Mouse (Mus musculus) lung, embryonic 15.5 days (tissue): ENCODE measurements around the gene Vmn2r107. TPM values are rescaled to one million over a fixed set of nuclear protein-coding genes. Genes with fewer than 3 reads are reported as not detected.

ENCODE experiments used
- ATAC-seq: fragments of 200-750 bp; cut with Nextera tagmentation; 2 replicates; pipeline ENCODE4 v1.8.0; 2017; ENCODE audit warnings: moderate number of reproducible peaks, borderline replicate concordance; ENCODE audit not compliant: low FRiP score, low TSS enrichment; ENCODE audit errors: extremely low read depth
- H3K27ac ChIP-seq: fragments of 300-500 bp; sonication (generic); 2 replicates; pipeline ENCODE4 v1.5.1; 2015; ENCODE audit warnings: moderate library complexity, mild to moderate bottlenecking, inconsistent platforms
- H3K27me3 ChIP-seq: fragments of 300-500 bp; sonication (generic); 2 replicates; pipeline ENCODE4 v1.6.1; 2015; ENCODE audit warnings: inconsistent platforms
- H3K36me3 ChIP-seq: fragments of 300-500 bp; sonication (generic); 2 replicates; pipeline ENCODE4 v1.6.1; 2015; ENCODE audit warnings: inconsistent platforms
- H3K4me1 ChIP-seq: fragments of 300-500 bp; sonication (generic); 2 replicates; pipeline ENCODE4 v1.6.1; 2015; ENCODE audit warnings: inconsistent platforms
- H3K4me2 ChIP-seq: fragments of 300-500 bp; sonication (generic); 2 replicates; pipeline ENCODE4 v1.6.1; 2015; ENCODE audit warnings: inconsistent platforms, mild to moderate bottlenecking, moderate library complexity
- H3K4me3 ChIP-seq: fragments of 300-500 bp; sonication (generic); 2 replicates; pipeline ENCODE4 v1.5.1; 2015; ENCODE audit warnings: mild to moderate bottlenecking, inconsistent platforms
- H3K9ac ChIP-seq: fragments of 300-500 bp; sonication (generic); 2 replicates; pipeline ENCODE4 v1.6.1; 2015; ENCODE audit warnings: inconsistent platforms
- H3K9me3 ChIP-seq: fragments of 300-500 bp; sonication (generic); 2 replicates; pipeline ENCODE4 v1.6.1; 2016; ENCODE audit warnings: inconsistent platforms
- WGBS: fragments of 180-500 bp; shearing (Covaris S2); methylation state at CpG from one replicate; pipeline ENCODE4 v1.1.7; 2015; 5-methylcytosine and 5-hydroxymethylcytosine counted together
- polyA plus RNA-seq: library from polyadenylated mRNA; unstranded; fragments of >200 nt; fragmentation: Nextera tagmentation; extraction: Ambion mirVana; gene quantifications from 2 replicates; pipeline ENCODE4 v1.2.1, GENCODE M21; 2015

The Vmn2r107 gene
- polyA plus RNA-seq, result not detected in 2 replicates

GRCm38 (mm10) chr17:20344942-20345341 lies at the start of gene Vmn2r107:
Gene Vmn2r107 (plus strand): TSS chr17:20345242.
- no peaks in the 10 kb centered on the region for H3K9me3 ChIP-seq
- H3K27me3 ChIP-seq, result no peaks in the 10 kb centered on the region
- H3K4me1 ChIP-seq, result no peaks in the 10 kb centered on the region
- H3K27ac ChIP-seq, result no peak within 1 kb of the TSS
- no peak within 1 kb of the TSS for H3K4me2 ChIP-seq
- H3K36me3 ChIP-seq, result no peaks in the 10 kb centered on the region
- ATAC-seq, result no peak
- 41% methylated on average over 2 of the region's 2 CpGs for WGBS
- no peak within 1 kb of the TSS for H3K9ac ChIP-seq
- no peak within 1 kb of the TSS for H3K4me3 ChIP-seq

- H3K4me2 ChIP-seq, result no peak overlapping the region
- no peak overlapping the region for H3K27ac ChIP-seq
- H3K9ac ChIP-seq, result no peak overlapping the region
- 73% methylated on average over 1 of the region's 1 CpGs for WGBS
- H3K27me3 ChIP-seq, result no peaks in the 10 kb centered on the region
- no peaks in the 10 kb centered on the region for H3K9me3 ChIP-seq
- ATAC-seq, result no peak
- H3K36me3 ChIP-seq, result no peaks in the 10 kb centered on the region
- H3K4me3 ChIP-seq, result no peak overlapping the region
- no peaks in the 10 kb centered on the region for H3K4me1 ChIP-seq
Measured at GRCm38 (mm10) chr17:20305790-20306189, 39.3 kb upstream of the Vmn2r107 start.

GRCm38 (mm10) chr17:20399105-20399504 lies 54.1 kb downstream of the Vmn2r107 start:
- no peak for ATAC-seq
- 39% methylated on average over 2 of the region's 2 CpGs for WGBS
- H3K4me2 ChIP-seq, result no peak overlapping the region
- no peak overlapping the region for H3K9ac ChIP-seq
- peaks cover 10% of the 10 kb centered on the region; the same call in 1 of the 2 replicates for H3K9me3 ChIP-seq
- H3K4me3 ChIP-seq, result no peak overlapping the region
- no peaks in the 10 kb centered on the region for H3K36me3 ChIP-seq
- H3K27me3 ChIP-seq, result no peaks in the 10 kb centered on the region
- no peak overlapping the region for H3K27ac ChIP-seq
- H3K4me1 ChIP-seq, result no peaks in the 10 kb centered on the region

GRCm38 (mm10) chr17:20413846-20414245 lies 68.8 kb downstream of the Vmn2r107 start, which contains the start of gene Vmn1r224:
Gene Vmn1r224 (plus strand): TSS chr17:20414146.
- WGBS, result 21% methylated on average over 1 of the region's 1 CpGs
- no peak for ATAC-seq
- no peak within 1 kb of the TSS for H3K9ac ChIP-seq
- no peak within 1 kb of the TSS for H3K27ac ChIP-seq
- H3K9me3 ChIP-seq, result no peaks in the 10 kb centered on the region
- H3K4me1 ChIP-seq, result no peaks in the 10 kb centered on the region
- H3K27me3 ChIP-seq, result no peaks in the 10 kb centered on the region
- no peak within 1 kb of the TSS for H3K4me2 ChIP-seq
- H3K4me3 ChIP-seq, result no peak within 1 kb of the TSS
- H3K36me3 ChIP-seq, result no peaks in the 10 kb centered on the region

Other genes starting within 250 kb of the Vmn2r107 start
- gene Fpr-rs7, start 231.0 kb upstream of the Vmn2r107 start, polyA plus RNA-seq, result not detected in 2 replicates
- not detected in 2 replicates for gene Fpr-rs6, start 162.1 kb upstream of the Vmn2r107 start, polyA plus RNA-seq
- gene Vmn2r105, start 110.2 kb upstream of the Vmn2r107 start, polyA plus RNA-seq, result not detected in 2 replicates
- gene Vmn2r106, start 59.7 kb upstream of the Vmn2r107 start, polyA plus RNA-seq, result not detected in 2 replicates
- gene Vmn1r224, start 68.9 kb downstream of the Vmn2r107 start, polyA plus RNA-seq, result not detected in 2 replicates
- not detected in 2 replicates for gene Vmn2r108, start 136.1 kb downstream of the Vmn2r107 start, polyA plus RNA-seq
- not detected in 2 replicates for gene Vmn1r225, start 152.9 kb downstream of the Vmn2r107 start, polyA plus RNA-seq
- gene Vmn2r109, start 219.5 kb downstream of the Vmn2r107 start, polyA plus RNA-seq, result not detected in 2 replicates